Mouse (Mus musculus): ENCODE measurements around the gene Wnt5b.
"Not testable (repeated sequence)": the region's sequence is repeated elsewhere in the genome, so short reads cannot be mapped to it uniquely, and the experiment has no call there.

Wnt5b gene

DNA sequence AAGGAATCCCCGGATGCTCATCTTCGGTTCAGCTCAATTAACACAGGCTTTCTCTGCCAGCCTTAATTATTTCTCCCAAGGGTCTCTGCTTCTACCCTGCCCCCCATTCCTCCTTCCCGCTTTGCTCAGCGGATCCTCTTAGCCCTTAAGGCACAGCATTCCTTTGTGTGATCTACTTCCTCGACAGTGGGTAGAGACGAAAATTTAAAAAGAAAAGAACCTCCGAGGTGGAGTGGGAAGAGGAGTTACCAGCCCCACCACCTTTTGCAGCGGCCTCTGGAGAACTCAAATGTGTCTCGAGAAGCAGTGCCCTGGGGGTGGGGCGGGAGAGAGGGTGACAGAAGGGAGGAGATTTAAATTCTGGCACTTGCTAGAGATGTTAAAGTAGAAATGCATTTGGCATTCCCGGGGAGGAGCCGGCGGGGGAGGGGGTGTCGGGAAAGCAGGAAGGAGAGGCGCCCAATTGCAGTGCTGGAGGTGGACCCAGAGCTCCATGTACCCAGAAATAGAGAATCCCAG lies 92.1 kb downstream of the Wnt5b start:
- DNase-seq (ENCODE audit: low spot score in 2 of 2) = peak; percentile 48 to 67

DNA sequence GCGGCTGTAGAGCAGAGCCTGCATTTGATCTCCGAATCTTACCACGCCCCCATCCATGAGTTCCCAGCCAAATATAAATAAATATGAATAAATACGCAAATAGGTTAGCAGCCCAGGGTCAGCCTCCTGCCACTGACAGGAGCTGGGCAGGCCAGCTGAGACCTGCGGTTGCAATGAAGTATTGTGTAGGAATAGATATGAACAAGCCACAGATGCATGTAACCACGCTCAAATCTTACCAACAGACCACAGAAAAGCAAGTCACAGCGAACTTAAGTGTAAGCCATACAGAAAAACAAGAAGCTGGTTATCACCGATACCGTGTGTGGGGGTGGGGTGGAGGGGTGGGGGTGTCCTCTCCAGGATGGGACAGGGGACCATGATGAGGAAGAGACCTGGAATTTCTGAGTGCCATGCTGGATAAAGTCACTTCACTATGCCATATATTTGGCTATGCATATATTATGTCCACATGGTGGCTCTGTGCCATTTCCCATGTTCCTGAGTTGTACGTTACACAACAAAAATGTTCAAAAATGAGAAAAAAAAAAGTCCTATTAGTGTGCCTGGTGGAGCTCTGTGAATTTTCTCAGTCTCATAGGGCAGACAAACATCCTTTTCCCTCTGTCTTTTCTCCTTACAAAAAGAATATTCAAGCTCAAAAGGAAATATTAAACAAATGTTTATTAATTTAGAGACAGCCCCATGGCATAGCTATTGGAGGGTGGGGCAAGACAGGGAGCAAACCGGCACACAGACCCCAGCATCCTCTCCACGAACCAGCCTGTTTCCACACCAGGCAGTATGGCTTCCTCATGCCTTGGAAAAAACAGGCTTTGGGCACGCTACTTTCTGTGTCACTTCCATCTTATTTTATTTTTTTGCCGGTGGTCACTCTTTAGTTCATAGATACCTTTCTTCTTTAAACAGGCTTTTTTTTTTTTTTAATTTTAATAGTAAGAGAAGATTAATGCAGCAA lies 92.9 kb downstream of the Wnt5b start:
- no peak for DNase-seq (ENCODE audit: low spot score in 2 of 2)

DNA sequence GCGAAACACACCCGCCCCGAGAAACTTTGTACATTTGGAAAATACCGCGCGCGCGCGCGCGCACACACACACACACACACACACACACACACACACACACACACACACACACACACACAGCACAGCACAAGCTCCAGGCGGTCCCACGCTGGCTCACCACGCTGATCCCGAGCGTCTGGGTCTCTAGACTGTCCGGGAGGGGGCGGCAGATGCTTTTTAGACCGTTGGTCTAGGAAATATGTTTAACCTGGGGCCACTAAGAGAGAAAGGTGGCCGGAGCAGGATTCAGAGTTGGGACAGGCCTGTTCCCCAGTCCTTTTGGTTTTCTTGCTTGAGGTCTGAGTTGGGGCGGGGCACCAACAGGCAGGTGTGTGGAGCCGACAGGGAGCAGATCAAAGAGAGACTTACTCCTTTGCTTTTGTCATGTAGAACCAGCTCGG lies 95.1 kb downstream of the Wnt5b start:
- DNase-seq (ENCODE audit: low spot score in 2 of 2) = no peak

DNA sequence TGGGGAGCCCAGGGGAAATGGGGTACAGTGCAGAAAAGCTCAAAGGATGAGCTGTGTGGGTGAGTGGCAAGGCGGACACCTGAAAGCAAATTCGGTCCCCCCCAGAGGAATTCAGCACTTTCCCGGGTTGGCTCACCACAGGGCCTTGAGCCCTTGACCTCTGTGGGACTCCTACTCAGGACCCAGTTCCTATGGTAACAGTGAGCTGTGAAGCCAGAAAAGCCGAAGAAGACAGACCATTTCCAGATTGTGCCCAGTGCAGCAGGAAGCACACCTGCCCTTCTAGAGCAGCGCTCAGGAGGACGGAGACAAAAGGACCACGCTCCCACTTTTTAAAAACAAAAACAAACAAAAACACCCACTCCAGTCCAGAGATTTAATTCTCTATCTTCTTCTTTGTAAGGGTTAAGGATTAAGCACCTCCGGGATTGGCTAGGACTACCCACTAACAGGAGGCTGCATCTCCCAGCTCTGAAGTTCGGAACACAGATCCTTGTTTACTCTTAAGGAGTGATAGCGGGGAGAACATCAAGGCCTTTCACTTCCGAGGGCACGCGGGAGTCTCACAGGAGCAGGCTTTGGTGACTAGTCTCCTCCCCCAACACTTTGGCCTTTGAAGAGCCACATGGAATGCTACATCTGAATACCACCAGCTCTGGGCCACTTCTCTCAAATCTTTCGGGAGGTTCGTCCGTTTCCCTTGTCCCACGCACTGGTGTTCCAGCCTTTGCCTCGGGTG lies 95.7 kb downstream of the Wnt5b start:
- no peak for DNase-seq (ENCODE audit: low spot score in 2 of 2)

DNA sequence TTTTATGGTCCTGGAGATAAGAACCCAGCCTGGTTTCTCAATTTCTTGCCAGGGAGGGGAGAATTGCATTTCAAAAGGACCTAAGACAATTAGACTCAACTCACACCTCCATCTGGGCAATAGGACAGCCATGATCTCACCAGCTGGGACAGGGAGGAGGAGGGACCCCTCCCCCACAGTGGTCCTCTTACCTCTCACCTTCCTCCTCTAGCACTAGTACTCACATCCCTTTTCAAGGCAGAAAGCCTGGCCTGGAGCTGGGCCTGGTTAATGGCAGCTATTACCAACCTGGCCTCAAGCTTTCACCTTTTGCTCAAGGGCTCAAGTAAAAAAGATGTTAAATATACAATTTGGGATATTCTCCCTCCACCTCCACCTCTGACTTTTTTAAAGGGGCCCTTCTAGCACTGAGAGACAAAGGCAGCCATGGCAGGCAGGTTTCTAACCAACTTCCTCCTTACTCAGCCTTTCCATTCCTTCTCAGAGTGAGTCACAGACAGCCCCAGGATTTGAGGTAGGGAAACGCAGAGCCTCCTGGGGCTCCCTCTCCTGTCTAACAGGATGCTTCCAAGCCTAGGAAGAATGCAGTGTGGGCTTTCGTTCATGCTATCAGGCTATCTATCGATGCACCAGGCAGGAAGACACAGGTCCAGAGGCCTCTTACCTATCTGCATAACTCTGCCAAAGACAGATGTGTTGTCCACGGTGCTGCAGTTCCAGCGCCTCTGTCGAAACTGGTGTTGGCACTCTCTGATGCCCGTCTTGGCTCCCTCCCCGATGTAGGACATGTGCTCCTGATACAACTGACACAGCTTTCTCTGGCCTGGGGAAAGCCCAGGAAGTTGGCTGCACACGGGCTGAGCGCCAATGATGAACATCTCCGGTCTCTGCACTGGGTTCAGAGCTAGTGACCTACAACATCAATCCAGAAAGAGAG lies 98.2 kb downstream of the Wnt5b start:
- no peak for DNase-seq (ENCODE audit: low spot score in 2 of 2)

DNA sequence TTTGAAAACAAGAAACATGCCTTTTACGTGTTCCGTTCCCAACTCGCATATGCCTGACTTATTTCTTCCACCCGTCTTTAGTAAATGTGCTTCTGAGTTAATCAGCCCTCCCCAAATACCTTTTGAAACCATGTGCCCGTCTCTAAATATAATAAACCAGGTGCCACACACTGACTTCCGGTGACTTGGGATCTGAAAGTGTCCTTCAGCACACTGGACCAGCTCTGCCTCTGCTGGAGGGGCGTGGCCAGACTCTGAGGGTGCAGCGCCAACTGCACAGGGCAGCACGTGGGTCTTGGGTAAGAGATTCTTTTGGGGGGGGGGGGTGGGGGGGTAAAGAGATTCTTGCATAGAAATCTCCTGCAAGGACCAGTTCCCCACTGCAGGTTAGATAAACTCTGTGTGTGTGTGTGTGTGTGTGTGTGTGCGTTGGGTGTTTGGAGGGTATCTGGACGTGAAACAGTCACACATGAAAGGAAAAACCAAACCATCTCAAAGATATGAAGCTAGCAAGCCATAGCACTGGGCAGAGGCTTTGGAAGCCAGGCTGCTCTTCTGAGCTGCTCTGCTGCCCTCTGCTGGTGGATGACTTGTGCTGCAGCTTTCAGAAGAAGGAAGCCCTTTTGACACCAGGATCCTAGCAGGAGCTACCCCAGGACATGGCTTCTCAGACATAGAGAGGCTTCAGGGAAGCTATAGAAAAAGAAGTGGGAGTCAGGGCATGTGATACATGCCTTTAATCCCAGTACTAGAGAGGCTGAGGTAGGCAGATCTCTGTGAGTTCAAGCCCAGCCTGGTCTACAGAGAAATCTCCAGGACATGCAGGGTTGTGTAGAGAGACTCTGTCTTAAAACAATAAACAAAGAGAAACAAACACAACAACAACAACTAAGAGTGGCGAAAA lies 100.2 kb downstream of the Wnt5b start:
- peak; percentile 25 to 70 for DNase-seq (ENCODE audit: low spot score in 2 of 2)

DNA sequence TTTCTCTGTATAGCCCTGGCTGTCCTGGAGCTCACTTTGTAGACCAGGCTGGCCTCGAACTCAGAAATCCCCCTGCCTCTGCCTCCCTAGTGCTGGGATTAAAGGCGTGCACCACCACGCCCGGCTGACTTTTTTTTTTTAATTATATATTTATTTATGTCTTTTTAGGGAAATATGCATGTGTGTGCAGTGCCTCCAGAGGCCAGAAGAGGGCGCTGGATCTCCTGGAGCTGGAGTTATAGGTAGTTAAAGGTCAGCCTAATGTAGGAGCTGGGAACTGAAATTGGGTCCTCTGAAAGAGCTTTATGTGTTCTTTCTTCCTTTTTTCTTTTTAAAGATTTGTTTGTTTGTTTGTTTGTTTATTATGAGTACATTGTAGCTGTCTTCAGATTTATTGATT lies 101.4 kb downstream of the Wnt5b start:
- not testable (repeated sequence) for DNase-seq (ENCODE audit: low spot score in 2 of 2)

DNA sequence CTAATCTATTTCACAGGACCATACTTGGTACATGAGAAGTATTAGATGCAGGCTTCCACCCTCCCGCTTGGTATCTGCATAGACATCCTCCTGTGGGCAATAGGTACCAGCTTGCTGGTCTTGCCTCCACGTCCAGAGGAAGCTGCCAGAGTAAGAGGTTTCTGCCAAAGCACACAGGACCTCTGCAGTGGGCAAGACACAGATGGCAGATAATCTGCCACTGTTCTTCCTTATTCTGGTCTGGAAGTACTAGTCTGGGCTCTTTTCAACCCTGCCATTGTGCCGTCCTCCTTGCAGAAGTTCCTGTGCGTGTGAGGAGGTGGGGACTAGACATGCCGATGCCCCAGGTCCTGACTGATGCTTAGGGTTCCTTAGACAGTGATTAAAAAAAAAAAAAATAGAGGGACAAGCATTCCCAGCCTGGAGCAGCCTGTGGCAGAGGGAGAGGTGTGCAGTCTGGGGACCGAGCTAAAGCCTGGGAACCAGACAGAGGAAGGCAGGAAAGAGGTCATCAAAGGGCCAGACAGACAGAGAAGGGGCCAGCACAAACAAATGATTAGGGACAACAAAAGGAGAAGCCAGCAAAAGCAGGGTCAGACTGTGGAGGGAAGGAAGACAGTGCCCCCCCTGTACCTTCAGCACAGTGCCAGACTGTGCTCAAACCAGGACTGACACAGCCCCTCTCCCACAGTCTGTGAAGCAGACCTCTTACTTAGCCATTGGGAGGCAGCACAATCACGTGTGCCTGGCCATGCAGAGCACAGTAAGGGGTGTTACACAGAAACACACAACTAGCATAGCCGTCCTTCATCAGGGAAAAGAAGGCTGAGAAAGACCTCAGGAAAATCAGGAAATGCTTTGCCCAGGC lies 106.0 kb downstream of the Wnt5b start:
- no peak for DNase-seq (ENCODE audit: low spot score in 2 of 2)

DNA sequence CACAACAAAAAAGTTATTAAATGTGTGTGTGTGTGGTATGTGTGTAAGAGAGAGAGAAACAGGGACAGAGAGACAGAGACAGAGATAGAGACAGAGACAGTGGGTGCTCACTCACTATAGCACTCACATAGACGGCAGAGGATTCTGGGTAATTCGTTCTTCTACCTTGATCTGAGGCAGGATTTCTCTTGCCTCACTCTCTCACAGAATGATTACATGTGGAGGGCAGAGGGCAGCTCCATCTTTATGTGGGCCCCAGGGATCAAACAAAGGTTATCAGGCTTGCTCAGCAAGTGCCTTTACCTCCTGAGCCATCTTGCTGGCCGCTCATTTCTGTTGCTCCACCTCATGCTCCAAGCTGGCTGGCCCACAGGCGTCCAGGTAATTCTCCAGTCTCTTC lies 109.8 kb downstream of the Wnt5b start:
- no peak for DNase-seq (ENCODE audit: low spot score in 2 of 2)

DNA sequence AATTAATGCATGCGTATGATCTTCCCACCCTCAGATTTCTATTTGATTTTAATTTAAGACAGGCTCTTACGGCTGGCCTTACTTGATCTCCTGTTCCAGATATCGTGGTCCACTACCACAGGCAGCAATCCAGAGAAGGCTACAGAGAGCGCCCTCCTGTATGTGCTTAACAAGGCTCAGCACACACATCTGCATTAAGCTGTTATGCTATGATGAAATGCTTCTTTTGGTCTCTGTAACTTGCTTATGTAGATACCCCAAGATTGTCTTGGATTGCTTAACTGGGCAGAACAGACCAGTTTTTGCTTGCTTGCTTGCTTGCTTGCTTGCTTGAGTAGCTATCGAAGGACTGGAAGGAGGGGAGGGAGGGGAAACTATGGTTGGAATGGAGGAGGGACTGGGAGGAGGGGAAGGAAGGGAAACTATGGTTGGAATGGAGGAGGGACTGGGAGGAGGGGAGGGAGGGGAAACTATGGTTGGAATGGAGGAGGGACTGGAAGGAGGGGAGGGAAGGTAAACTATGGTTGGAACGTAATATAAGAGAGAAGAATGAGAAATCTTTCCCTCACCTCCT lies 112.3 kb downstream of the Wnt5b start:
- no peak for DNase-seq (ENCODE audit: low spot score in 2 of 2)

DNA sequence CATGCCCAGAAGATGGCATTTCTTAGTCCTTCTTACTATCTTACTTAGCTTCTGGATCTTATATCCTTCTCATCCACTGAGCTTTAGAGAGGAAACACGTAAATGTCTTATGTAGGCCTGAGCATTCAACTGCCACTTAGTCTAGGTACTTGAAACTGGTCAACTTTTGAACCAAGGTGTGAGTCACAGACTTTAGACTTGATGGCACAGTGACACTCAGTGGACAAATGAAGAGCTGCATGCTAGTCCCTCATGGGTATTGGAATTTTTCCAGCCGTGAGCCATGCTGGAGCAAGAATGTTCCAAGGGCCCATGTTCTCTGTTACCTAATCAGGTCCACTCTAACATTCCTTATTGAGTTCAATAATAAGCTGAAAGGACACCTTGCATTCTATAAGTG lies 113.6 kb downstream of the Wnt5b start:
- DNase-seq (ENCODE audit: low spot score in 2 of 2) = peak; percentile 40 to 59

DNA sequence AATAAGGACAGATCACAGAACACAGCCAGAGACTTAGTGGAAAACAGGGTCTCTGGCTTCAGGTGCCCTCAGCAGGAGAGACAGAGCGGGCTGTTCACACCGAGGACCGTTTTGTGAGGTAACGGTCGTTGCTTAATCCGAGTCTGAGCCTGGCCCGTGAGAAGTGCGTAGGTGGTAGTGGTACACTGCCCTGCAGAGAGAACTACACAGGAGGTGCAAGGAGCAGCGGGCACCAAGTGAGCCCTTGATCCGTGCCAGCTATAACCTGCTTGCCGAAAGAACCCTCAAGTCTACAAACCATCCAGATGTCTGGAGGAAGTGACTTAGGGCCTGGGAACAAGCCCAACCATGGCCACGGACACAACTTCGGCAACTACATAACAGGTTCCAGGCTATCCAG lies 114.8 kb downstream of the Wnt5b start:
- no peak for DNase-seq (ENCODE audit: low spot score in 2 of 2)

DNA sequence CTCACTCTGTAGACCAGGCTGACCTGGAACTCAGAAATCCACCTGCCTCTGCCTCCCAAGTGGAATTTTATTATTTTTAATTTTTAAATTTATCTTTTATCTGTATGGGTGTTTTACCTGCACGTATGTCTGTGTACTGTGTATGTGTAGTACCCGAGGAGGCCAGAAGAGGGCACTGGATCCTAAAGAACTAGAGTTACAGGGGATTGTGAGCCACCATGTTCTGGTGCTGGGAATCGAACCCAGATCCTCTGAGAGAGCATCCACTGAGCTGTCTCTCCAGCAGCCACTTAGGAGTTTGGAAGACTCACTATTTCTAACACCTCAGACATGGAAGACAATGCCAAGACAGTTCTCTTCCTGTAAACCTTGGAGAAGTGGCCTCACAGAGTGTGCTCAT lies 115.5 kb downstream of the Wnt5b start:
- DNase-seq (ENCODE audit: low spot score in 2 of 2) = no peak

DNA sequence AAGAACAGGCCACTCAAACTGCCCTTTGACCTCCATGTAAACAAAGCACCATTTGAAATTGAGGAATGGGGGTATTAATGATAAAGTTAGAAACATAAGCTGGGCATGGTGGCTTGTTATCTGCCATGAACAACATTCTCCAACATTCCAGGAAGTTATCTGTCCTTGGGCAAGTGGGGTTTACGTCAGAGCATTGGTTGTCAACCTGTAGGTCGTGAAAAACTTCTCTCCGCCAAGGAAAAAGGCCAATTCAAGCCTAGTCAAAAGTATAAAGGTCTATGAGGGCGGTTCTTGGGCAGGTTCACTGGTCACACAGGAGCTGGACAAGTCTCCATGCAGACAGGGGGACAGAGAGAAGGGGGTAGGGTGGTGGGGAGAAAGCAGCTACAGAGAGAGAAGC lies 123.1 kb downstream of the Wnt5b start:
- DNase-seq (ENCODE audit: low spot score in 2 of 2) = no peak

DNA sequence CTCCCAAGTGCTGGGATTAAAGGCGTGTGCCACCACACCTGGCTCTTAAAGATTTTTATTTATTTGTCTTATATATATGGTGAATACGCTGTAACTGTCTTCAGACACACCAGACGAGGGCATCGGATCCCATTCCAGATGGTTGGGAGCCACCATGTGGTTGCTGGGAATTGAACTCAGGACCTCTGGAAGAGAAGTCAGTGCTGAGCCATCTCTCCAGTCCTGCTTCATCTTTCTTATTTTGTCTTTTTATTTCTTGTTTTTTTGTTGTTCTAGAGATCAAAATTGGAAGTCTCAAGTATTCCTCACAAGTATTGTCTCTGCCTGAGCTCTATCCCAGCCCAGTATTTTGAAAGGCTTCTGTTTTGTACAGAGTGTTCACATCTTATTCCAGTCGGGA lies 123.8 kb downstream of the Wnt5b start:
- no peak for DNase-seq (ENCODE audit: low spot score in 2 of 2)

DNA sequence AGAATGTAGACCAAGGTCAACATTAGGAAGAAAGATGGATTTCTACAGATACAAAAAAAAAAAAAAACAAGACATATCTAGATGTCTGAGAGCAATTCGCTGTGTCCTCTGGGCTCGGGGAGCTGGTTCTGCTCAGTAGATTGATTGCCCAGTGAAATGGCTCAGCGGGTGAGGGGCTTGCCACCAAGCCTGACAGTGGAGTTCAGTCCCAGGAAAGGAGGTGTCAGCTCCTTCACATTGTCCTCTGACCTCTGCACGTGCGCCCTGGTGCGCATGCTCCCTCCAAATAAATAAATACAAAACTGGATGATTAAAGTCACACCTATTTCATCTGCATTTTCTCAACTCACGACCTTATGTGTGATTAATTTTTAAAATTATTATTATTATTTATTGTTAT lies 124.7 kb downstream of the Wnt5b start:
- DNase-seq (ENCODE audit: low spot score in 2 of 2) = no peak

DNA sequence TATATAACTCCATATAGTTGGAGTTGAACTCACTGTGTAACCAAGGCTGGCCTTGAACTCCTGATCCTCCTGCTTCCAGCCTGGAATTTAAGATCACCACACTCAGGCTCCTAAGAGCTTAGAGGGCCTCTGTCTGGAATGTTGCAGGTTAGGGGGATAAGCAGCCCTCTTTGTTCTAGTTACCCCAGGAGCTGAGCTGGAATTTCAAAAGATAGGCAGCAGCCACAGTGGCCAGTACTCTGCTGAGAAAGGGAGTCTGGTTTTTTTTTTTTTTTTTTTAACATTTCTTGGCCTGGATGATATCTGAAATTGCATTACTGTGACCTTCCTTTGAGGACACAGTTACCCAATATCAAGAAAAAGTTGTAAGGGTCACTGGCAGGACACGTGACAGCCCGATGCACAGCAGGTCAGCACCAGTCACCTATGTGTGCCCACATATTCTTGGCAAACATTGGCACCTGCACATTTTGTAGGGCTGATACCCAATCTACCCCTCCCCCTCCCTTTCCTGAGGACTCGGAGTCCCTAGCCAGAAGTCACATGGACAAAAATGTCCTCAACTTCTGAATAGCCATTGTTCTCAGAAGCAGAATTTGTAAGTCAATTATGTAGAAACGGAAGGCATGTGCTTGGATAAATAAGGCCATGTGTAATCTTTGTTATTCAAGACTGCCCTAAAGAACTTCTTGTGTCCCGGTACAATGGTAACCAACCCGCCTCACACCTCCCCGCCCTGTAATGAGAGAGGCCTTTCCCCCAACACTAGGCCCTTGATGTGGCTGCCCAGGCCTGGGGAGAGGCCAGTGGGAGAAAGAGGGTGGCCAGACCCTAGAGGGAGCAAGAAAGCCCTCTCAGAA lies 125.5 kb downstream of the Wnt5b start:
- no peak for DNase-seq (ENCODE audit: low spot score in 2 of 2)

DNA sequence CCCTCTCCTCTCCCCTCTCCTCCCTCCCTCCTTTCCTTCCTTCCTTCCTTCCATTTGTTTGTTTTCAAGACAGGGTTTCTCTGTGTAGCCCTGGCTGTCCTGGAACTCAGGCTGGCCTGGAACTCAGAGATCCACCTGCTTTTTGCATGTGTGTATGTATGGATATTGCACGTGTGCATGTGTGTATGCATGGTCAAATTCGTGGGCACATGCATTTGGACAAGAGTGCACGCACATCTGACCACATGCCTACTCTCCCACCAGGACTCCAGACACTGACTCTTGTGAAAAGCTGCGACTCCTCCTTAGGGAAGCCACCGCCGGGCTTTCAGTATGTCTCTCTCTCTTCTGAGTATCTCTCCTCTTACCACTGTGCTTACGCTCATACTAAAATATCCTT lies 126.3 kb downstream of the Wnt5b start:
- no peak for DNase-seq (ENCODE audit: low spot score in 2 of 2)

Data from frontal cortex, postnatal 25 days (tissue).